Mouse (Mus musculus): ENCODE data around the gene Phospho1. TPM values are rescaled to one million over a fixed set of nuclear protein-coding genes. Genes with fewer than 3 reads are reported as not detected.

Phospho1 gene
- 316 and 541 TPM in 2 replicates for polyA plus RNA-seq (2012; ENCODE audit: insufficient read depth, insufficient read length, missing spikeins)

DNA sequence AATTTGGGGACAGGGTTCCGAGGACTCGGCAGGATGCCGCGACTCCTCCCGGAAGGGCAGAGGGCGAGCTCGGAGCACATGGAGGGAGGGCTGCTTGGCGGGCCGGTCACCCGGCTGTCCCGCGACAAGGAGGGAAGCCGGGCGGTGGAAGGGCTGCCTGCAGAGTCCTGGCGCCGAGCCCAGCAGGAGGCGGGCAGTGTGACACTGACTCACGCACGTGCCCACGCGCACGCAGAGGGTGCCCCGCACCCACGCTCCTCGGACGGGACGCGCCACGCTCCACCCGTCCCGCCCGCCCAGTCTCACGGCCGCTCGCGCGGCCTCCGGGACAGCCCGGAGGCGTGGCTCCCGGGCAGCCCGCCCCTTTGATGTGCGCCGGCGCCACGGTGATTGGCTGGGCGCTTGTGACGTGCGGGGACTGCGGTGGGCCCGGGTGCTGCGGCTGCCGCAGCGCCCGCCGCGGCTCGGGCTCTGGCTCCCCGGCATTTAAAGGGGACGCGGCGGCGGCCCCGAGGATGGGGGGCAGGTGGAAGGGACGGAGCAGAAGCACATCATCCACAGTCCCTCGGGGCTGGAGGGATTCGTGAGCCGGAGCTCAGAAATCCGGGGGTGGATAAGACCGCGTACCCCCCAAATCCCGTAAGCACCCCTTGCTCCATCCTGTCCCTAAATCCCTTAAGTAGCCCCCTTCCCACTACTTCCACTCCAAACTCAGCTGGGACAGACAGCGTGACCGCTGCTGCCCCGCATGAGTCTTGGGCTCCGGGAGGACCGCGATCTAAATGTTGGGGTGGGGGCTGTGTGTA lies at the start of gene Phospho1:
Gene Phospho1, plus strand, starts transcription at position 429 of the 806 bp plus-strand sequence.
- Histone ChIP-seq H3K27ac (replicated peaks; ENCODE audit: low read depth, low read length) (peak within 1 kb of the TSS; percentile 100), H3K4me3 (ENCODE audit: insufficient read depth, low read depth, low read length) (peak within 1 kb of the TSS; percentile 89)

DNA sequence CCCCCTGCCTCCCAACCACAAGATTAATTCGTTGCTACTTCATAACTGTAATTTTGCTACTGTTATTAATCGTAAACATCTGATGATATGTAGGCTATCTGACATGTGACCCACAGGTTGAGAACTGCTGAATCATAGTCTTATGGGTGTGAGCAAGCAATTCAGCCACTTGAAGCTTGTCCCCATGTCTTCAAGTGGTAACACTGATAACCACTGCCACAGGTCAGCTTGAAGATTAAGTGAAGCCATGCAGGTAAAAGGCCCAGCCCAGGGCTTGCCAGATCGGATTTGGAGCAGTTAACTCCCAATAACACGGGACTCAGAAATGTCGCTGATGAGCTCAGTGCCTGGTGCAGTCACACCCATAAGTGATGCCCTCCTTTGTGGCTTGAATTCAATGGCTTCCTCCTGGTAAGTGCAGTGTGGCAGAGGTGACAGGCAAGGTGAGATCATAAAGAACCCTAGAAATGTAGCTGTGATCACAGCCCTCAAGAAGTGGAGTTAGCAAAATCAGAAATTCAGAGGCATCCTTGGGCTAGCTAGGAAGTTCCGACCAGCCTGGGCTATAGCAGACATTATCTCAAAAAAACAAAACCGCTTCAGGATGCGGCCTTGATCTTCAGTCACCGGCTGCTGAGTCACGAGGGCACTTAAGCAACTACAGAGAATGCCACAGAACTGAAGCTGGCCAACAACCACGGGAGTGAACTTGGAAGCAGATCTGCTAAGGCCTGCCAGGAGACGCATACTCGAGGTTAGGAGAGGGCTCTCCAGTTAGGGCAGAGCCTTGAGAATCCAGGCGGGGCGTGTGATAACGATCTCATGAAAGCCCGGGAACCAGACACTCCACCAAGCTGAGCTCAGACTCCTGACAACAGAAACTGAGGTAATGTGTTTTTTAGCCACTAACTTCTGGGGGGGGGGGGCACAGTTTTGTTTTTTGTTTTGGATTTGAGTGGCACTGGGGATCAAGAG lies 46.7 kb upstream of the Phospho1 start:
- Histone ChIP-seq H3K4me3 (ENCODE audit: insufficient read depth, low read depth, low read length) (peak overlapping the region; percentile 41), H3K4me1 (ENCODE audit: control insufficient read depth, insufficient read depth, insufficient read length, low read length) (peaks cover 17% of the 10 kb centered on the region), H3K27ac (replicated peaks; ENCODE audit: low read depth, low read length) (peak overlapping the region; percentile 96)

More for the DNA sequence above, at the start of gene Phospho1:
- peaks cover 10% of the 10 kb centered on the region; the same call in 1 of the 2 replicates for H3K4me1 ChIP-seq (ENCODE audit: control insufficient read depth, insufficient read depth, insufficient read length, low read length)

DNA sequence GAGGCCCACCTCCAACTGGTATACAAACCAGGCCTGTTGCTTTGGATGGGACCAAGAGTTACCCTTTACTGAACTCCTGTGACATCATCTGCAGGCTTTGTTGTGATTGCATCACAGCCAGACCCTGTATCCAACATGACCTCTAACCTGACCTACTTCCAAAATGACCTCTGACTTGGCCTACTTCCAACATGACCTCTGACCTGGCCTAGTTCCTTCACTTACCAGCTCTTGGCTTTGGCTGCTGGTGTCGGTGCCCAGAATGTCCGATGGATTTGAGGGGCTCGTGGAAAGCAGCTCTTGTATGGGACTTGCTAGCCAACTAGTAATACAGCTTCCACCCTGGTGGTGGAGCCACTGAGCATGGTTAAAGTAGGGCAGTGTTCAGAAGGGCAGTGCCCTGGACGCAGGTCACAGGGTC lies 45.5 kb upstream of the Phospho1 start:
- Histone ChIP-seq H3K4me3 (ENCODE audit: insufficient read depth, low read depth, low read length) (peak overlapping the region; percentile 41), H3K27ac (replicated peaks; ENCODE audit: low read depth, low read length) (peak overlapping the region; percentile 96)

GRCm38 (mm10) chr11:95779366-95779765 lies 44.9 kb upstream of the Phospho1 start:
- peak overlapping the region; percentile 13; the same call in 1 of the 2 replicates for H3K4me3 ChIP-seq (ENCODE audit: insufficient read depth, low read depth, low read length)
- peaks cover 7% of the 10 kb centered on the region; the same call in 1 of the 2 replicates for H3K4me1 ChIP-seq (ENCODE audit: control insufficient read depth, insufficient read depth, insufficient read length, low read length)
- H3K27ac ChIP-seq (replicated peaks; ENCODE audit: low read depth, low read length): peak overlapping the region; percentile 90

More for the DNA sequence above, 45.5 kb upstream of the Phospho1 start:
- peaks cover 9% of the 10 kb centered on the region for H3K4me1 ChIP-seq (ENCODE audit: control insufficient read depth, insufficient read depth, insufficient read length, low read length)

GRCm38 (mm10) chr11:95780480-95780879 lies 43.8 kb upstream of the Phospho1 start:
- Histone ChIP-seq H3K27ac (replicated peaks; ENCODE audit: low read depth, low read length) (peak overlapping the region; percentile 78), H3K4me3 (ENCODE audit: insufficient read depth, low read depth, low read length) (no peak overlapping the region), H3K4me1 (ENCODE audit: control insufficient read depth, insufficient read depth, insufficient read length, low read length) (peaks cover 7% of the 10 kb centered on the region; the same call in 1 of the 2 replicates)

DNA sequence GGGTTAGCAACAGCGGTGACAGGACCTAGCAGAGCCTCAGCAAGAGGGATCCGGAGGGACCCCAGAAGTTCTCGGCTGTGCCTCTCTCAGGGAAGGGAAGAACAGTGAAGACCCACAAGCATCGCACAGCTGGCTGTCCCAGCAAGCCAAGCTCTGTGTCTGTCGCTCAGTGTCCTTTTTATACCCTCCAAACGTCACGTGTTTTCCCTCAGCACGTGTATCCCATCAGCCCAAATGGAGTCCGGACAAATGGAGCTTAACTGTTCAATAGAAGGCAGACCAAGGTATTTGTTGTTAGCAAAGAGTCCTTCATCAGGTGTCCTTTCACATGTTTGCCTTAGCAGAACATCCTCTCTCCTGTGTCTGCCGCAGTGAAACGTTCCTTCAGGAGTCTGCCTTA lies 42.7 kb upstream of the Phospho1 start:
- Histone ChIP-seq H3K27ac (replicated peaks; ENCODE audit: low read depth, low read length) (no peak overlapping the region), H3K4me1 (ENCODE audit: control insufficient read depth, insufficient read depth, insufficient read length, low read length) (peaks cover 7% of the 10 kb centered on the region; the same call in 1 of the 2 replicates), H3K4me3 (ENCODE audit: insufficient read depth, low read depth, low read length) (no peak overlapping the region)

- H3K27ac ChIP-seq (replicated peaks; ENCODE audit: low read depth, low read length): peak overlapping the region; percentile 76
- no peak overlapping the region for H3K4me3 ChIP-seq (ENCODE audit: insufficient read depth, low read depth, low read length)
- peaks cover 1% of the 10 kb centered on the region; the same call in 1 of the 2 replicates for H3K4me1 ChIP-seq (ENCODE audit: control insufficient read depth, insufficient read depth, insufficient read length, low read length)
These were observed 40.8 kb upstream of the Phospho1 start for GRCm38 (mm10) chr11:95783457-95783856.

GRCm38 (mm10) chr11:95783958-95784357 lies 40.3 kb upstream of the Phospho1 start:
- Histone ChIP-seq H3K4me1 (ENCODE audit: control insufficient read depth, insufficient read depth, insufficient read length, low read length) (peaks cover 5% of the 10 kb centered on the region), H3K27ac (replicated peaks; ENCODE audit: low read depth, low read length) (peak overlapping the region; percentile 87), H3K4me3 (ENCODE audit: insufficient read depth, low read depth, low read length) (no peak overlapping the region)

GRCm38 (mm10) chr11:95785675-95786074 lies 38.6 kb upstream of the Phospho1 start:
- peaks cover 17% of the 10 kb centered on the region for H3K4me1 ChIP-seq (ENCODE audit: control insufficient read depth, insufficient read depth, insufficient read length, low read length)

GRCm38 (mm10) chr11:95786511-95786910 lies 37.8 kb upstream of the Phospho1 start:
- Histone ChIP-seq H3K4me3 (ENCODE audit: insufficient read depth, low read depth, low read length) (no peak overlapping the region), H3K4me1 (ENCODE audit: control insufficient read depth, insufficient read depth, insufficient read length, low read length) (peaks cover 21% of the 10 kb centered on the region), H3K27ac (replicated peaks; ENCODE audit: low read depth, low read length) (no peak overlapping the region)

More at GRCm38 (mm10) chr11:95785675-95786074, 38.6 kb upstream of the Phospho1 start:
- H3K27ac ChIP-seq (replicated peaks; ENCODE audit: low read depth, low read length): no peak overlapping the region
- H3K4me3 ChIP-seq (ENCODE audit: insufficient read depth, low read depth, low read length): no peak overlapping the region

DNA sequence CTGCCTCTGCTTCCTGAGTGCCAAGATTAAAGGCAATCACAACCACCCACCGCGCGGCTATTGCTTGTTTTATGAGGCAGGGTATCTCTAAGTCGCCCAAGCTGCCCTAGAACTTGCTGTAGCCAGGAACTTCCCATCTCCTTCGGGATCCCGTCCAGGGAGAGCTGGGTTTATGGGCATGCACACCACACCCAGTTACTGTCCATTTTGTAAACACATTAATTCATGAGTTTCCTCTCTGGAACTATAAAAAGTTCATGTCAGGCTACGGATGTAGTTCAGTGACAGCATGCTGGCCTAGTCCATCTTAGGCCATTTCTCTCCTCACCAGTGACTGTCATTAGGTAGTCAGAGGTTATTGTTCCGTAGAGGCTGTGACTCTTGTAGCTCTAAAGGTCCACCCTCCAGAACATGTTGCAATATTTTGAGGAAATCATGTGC lies 34.8 kb upstream of the Phospho1 start:
- no peak overlapping the region for H3K4me3 ChIP-seq (ENCODE audit: insufficient read depth, low read depth, low read length)
- H3K4me1 ChIP-seq (ENCODE audit: control insufficient read depth, insufficient read depth, insufficient read length, low read length): peaks cover 29% of the 10 kb centered on the region
- H3K27ac ChIP-seq (replicated peaks; ENCODE audit: low read depth, low read length): peak overlapping the region; percentile 75

GRCm38 (mm10) chr11:95791787-95792186 lies 32.5 kb upstream of the Phospho1 start:
- Histone ChIP-seq H3K4me3 (ENCODE audit: insufficient read depth, low read depth, low read length) (no peak overlapping the region), H3K27ac (replicated peaks; ENCODE audit: low read depth, low read length) (peak overlapping the region; percentile 57), H3K4me1 (ENCODE audit: control insufficient read depth, insufficient read depth, insufficient read length, low read length) (peaks cover 40% of the 10 kb centered on the region)

- Histone ChIP-seq H3K4me1 (ENCODE audit: control insufficient read depth, insufficient read depth, insufficient read length, low read length) (peaks cover 43% of the 10 kb centered on the region), H3K4me3 (ENCODE audit: insufficient read depth, low read depth, low read length) (no peak overlapping the region), H3K27ac (replicated peaks; ENCODE audit: low read depth, low read length) (0 out of 2 replicates have a peak overlapping the region, but pooled peaks have one; percentile 15)
These were observed 31.3 kb upstream of the Phospho1 start for GRCm38 (mm10) chr11:95792950-95793509.

DNA sequence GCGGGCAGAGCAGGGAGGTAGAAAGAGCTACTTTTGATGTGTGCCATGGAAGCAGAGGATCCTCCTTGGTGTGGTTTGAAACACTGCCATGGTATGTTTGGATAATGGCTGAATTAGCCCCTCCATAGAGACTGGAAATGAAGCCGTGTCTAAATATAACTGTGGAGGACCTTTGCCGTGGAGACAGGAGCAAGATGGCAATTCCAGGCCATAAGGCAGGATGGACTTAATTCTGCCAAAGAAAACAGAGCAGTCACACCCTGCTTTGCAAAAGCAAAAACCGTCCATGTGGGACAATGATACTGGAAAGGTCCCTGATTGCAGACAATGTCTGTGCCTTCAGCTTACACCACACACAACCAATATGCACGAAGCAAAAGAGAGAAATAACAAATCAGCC lies 30.1 kb upstream of the Phospho1 start:
- Histone ChIP-seq H3K4me3 (ENCODE audit: insufficient read depth, low read depth, low read length) (no peak overlapping the region), H3K27ac (replicated peaks; ENCODE audit: low read depth, low read length) (peak overlapping the region; percentile 90), H3K4me1 (ENCODE audit: control insufficient read depth, insufficient read depth, insufficient read length, low read length) (peaks cover 36% of the 10 kb centered on the region)

All from brown adipose tissue, adult 24 weeks (tissue).